Mouse (Mus musculus) forebrain, embryonic 12.5 days (tissue): ENCODE measurements around the gene Cntnap2. TPM values are rescaled to one million over a fixed set of nuclear protein-coding genes. Genes with fewer than 3 reads are reported as not detected.

Experiments
- ATAC-seq: fragments of 200-750 bp; cut with Nextera tagmentation; 2 replicates; pipeline ENCODE4 v1.8.0; 2017; ENCODE audit warnings: moderate TSS enrichment; ENCODE audit not compliant: low FRiP score
- H3K27ac ChIP-seq: fragments of 300-500 bp; sonication (generic); 2 replicates; pipeline ENCODE4 v1.5.1; 2016; ENCODE audit warnings: mild to moderate bottlenecking
- H3K27me3 ChIP-seq: fragments of 300-500 bp; sonication (generic); 2 replicates; pipeline ENCODE4 v1.6.1; 2016; ENCODE audit warnings: mild to moderate bottlenecking
- H3K36me3 ChIP-seq: fragments of 300-500 bp; sonication (generic); replicated peaks from 2 replicates; pipeline ENCODE4 v1.6.1; 2016; ENCODE audit warnings: mild to moderate bottlenecking
- H3K4me1 ChIP-seq: fragments of 300-500 bp; sonication (generic); 2 replicates; pipeline ENCODE4 v1.6.1; 2016
- H3K4me2 ChIP-seq: fragments of 300-500 bp; sonication (generic); 2 replicates; pipeline ENCODE4 v1.6.1; 2016; ENCODE audit warnings: mild to moderate bottlenecking, moderate library complexity
- H3K4me3 ChIP-seq: fragments of 300-500 bp; sonication (generic); replicated peaks from 2 replicates; pipeline ENCODE4 v1.5.1; 2016; ENCODE audit warnings: mild to moderate bottlenecking
- H3K9ac ChIP-seq: fragments of 300-500 bp; sonication (generic); 2 replicates; pipeline ENCODE4 v1.6.1; 2016; ENCODE audit warnings: mild to moderate bottlenecking
- H3K9me3 ChIP-seq: fragments of 300-500 bp; sonication (generic); 2 replicates; pipeline ENCODE4 v1.6.1; 2016
- WGBS: fragments of 180-500 bp; shearing (Covaris S2); methylation state at CpG from one replicate; pipeline ENCODE4 v1.1.7; 2016; 5-methylcytosine and 5-hydroxymethylcytosine counted together
- polyA plus RNA-seq: library from polyadenylated mRNA; unstranded; fragments of >200 nt; fragmentation: Nextera tagmentation; extraction: Ambion mirVana; gene quantifications from 2 replicates; pipeline ENCODE4 v1.2.1, GENCODE M21; 2016

Gene Cntnap2
- polyA plus RNA-seq, 1 experiment from 2014 or later = 99.3 TPM

GRCm38 (mm10) chr6:47291973-47292372 lies 2232.8 kb downstream of the Cntnap2 start:
- Histone ChIP-seq H3K4me1 (peaks cover 11% of the 10 kb centered on the region; the same call in 1 of the 2 replicates), H3K9me3 (no peaks in the 10 kb centered on the region), H3K4me3 (no peak overlapping the region), H3K27me3 (no peaks in the 10 kb centered on the region), H3K4me2 (no peak overlapping the region), H3K27ac (0 out of 2 replicates have a peak overlapping the region, but pooled peaks have one; percentile 53), H3K9ac (no peak overlapping the region), H3K36me3 (peaks cover 6% of the 10 kb centered on the region; the same call in 1 of the 2 replicates)
- ATAC-seq = peak; percentile 58; the same call in 1 of the 2 replicates

- Histone ChIP-seq H3K4me2 (no peak overlapping the region), H3K9ac (no peak overlapping the region), H3K9me3 (no peaks in the 10 kb centered on the region), H3K4me1 (peaks cover 8% of the 10 kb centered on the region; the same call in 1 of the 2 replicates), H3K27ac (peak overlapping the region; percentile 70; the same call in 1 of the 2 replicates), H3K27me3 (no peaks in the 10 kb centered on the region), H3K4me3 (no peak overlapping the region), H3K36me3 (peaks cover 6% of the 10 kb centered on the region; the same call in 1 of the 2 replicates)
- 71% methylated on average over 3 of the region's 3 CpGs for WGBS
- ATAC-seq = peak; percentile 60; the same call in 1 of the 2 replicates
Measured at GRCm38 (mm10) chr6:47292437-47292836, 2233.3 kb downstream of the Cntnap2 start.

DNA sequence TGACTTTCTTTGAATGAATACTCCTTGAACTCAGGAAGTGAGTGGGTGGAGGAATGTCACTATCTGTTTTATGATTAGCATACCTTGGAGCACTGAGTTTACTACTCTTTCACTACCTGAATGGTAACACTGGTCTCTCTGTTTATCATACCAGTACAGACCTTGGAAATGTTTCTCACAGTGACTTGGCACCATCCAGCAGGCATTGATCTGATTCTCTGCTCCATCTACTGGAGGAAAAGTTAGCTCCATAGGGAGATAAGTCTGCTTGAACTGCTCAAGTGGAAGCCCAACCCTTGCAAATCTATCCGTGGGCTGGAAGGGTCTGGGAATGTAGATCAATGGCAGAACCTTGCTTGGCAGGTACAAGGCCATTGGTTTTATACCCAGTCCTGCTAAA lies 2235.3 kb downstream of the Cntnap2 start:
- H3K27ac ChIP-seq = no peak overlapping the region
- peaks cover 7% of the 10 kb centered on the region; the same call in 1 of the 2 replicates for H3K4me1 ChIP-seq
- H3K9ac ChIP-seq = no peak overlapping the region
- WGBS = 59% methylated on average over 1 of the region's 1 CpGs
- no peak for ATAC-seq
- H3K4me3 ChIP-seq = no peak overlapping the region
- no peak overlapping the region for H3K4me2 ChIP-seq
- no peaks in the 10 kb centered on the region for H3K27me3 ChIP-seq
- no peaks in the 10 kb centered on the region for H3K9me3 ChIP-seq
- peaks cover 18% of the 10 kb centered on the region for H3K36me3 ChIP-seq

DNA sequence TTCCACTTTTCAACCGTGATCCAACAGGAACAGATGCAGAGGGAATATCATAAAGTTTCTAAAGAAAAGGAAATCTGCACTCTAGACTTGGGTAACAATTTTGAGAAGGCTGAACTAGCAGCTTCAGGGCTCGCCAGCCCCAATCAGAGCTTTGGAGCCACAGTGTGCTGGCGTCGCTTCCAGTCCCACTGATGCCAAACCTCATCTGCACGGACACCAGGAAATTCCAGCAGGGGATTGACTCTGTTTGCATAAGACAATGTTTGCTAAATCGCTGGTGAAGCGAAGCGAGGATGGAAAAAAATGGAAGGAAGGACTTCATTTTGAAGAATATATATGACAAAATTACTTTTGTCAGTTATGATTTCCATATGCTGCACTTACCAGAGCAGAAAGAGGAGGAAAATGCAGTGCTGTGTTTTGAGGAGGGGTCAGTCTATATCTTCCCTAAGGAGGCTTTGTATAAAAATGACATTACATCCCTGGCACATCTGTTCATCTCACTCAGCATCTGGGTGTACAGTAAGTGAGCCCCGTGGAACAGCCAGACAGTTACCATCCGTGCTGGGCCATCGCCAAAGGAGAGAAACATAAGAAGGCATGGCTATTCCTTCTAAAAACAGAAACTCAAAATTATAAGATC lies 2245.8 kb downstream of the Cntnap2 start:
- Histone ChIP-seq H3K36me3 (peaks cover 7% of the 10 kb centered on the region), H3K27ac (no peak overlapping the region), H3K9ac (no peak overlapping the region), H3K4me2 (no peak overlapping the region), H3K4me1 (peaks cover 7% of the 10 kb centered on the region), H3K27me3 (peaks cover 5% of the 10 kb centered on the region; the same call in 1 of the 2 replicates), H3K4me3 (no peak overlapping the region), H3K9me3 (no peaks in the 10 kb centered on the region)
- no peak for ATAC-seq
- 83% methylated on average over 11 of the region's 11 CpGs for WGBS

DNA sequence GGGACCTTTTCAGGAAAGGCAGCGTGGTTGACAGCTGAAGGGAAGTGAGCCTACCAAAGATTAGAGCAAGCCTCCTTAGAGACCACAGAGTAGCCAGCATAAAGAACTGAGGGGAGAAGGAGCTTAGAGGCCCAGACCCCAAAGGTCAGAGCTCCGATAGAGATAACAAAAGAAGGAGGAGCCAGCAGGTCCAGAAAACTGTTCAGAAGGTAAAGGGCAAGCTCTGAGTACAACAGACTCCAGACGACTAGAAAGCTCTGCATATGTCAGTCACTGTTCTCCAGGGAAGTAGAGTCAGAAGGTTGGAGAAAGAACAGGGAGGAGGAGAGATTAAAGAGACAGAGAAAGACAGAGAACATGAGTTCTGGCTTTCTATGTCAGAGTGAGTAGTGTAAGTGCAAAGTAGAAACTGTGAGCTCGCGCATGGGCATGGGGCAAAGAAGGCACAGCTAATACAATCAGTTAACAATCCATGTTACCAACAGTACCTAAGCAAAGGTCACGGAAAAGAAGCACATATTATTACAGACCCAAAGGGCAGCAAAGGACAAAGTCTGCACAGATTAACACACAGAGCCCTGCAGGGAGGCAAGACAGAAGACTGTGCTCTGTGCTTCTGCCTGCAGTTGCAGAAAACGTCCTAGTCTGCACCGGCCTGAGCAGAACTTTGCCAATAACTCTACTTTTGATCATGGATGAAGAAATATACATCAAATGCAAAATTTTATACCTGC lies 2247.1 kb downstream of the Cntnap2 start:
- Histone ChIP-seq H3K36me3 (no peaks in the 10 kb centered on the region), H3K4me3 (no peak overlapping the region), H3K27ac (no peak overlapping the region), H3K9me3 (no peaks in the 10 kb centered on the region), H3K4me2 (no peak overlapping the region), H3K27me3 (peaks cover 5% of the 10 kb centered on the region; the same call in 1 of the 2 replicates), H3K4me1 (peaks cover 7% of the 10 kb centered on the region), H3K9ac (no peak overlapping the region)
- ATAC-seq = no peak
- 55% methylated on average over 8 of the region's 8 CpGs for WGBS

GRCm38 (mm10) chr6:47306954-47307353 lies 2247.8 kb downstream of the Cntnap2 start:
- no peak overlapping the region for H3K4me3 ChIP-seq
- H3K27ac ChIP-seq = no peak overlapping the region
- no peak overlapping the region for H3K4me2 ChIP-seq
- no peak for ATAC-seq
- H3K9ac ChIP-seq = no peak overlapping the region
- WGBS = 77% methylated on average over 12 of the region's 12 CpGs
- peaks cover 7% of the 10 kb centered on the region for H3K4me1 ChIP-seq
- no peaks in the 10 kb centered on the region for H3K36me3 ChIP-seq
- H3K9me3 ChIP-seq = no peaks in the 10 kb centered on the region
- H3K27me3 ChIP-seq = peaks cover 5% of the 10 kb centered on the region; the same call in 1 of the 2 replicates

GRCm38 (mm10) chr6:47314507-47315334 lies 2255.6 kb downstream of the Cntnap2 start:
- Histone ChIP-seq H3K4me2 (peak overlapping the region; percentile 38), H3K36me3 (no peaks in the 10 kb centered on the region), H3K27me3 (no peaks in the 10 kb centered on the region), H3K4me3 (no peak overlapping the region), H3K4me1 (peaks cover 18% of the 10 kb centered on the region), H3K27ac (no peak overlapping the region), H3K9ac (no peak overlapping the region), H3K9me3 (no peaks in the 10 kb centered on the region)
- no peak for ATAC-seq
- 60% methylated on average over 15 of the region's 15 CpGs for WGBS

DNA sequence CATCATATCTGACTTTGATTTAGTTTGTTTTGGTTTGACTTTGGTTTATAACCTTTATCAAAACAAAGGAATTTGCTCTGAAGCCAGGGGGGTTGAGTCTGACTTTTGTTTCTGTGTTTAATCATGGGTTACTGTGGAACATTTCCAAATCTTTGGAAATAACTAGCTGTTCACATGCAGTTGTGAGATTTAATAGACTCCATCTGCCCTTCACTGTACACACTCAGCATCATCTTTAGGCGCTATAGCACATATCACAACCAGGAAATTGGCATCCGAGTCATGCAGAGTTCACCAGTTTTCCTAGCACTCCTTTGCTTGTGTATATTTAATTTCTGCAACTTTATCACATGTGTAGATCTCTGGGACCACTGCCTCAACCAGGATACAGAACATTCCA lies 2256.3 kb downstream of the Cntnap2 start:
- no peak for ATAC-seq
- H3K9ac ChIP-seq = no peak overlapping the region
- 90% methylated on average over 2 of the region's 2 CpGs for WGBS

DNA sequence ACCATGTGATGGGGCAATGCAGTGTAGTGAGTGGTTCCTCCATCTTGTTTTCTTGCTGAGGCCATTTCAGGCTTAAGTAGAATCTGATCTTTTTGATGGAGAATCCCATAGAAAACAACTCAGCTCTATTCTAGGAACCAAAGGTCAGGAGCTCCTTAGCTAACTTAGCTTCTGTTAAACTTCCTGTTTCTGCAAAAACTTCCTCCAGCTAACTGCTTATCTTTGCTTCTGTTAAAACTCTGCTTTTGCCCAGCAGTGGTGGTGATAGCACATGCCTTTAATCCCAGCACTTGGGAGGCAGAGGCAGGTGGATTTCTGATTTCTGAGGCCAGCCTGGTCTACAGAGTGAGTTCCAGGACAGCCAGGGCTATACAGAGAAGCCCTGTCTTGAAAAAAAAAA lies 2258.1 kb downstream of the Cntnap2 start:
- Histone ChIP-seq H3K4me3 (no peak overlapping the region), H3K4me2 (no peak overlapping the region), H3K9ac (no peak overlapping the region), H3K27me3 (no peaks in the 10 kb centered on the region), H3K9me3 (no peaks in the 10 kb centered on the region), H3K4me1 (peaks cover 21% of the 10 kb centered on the region), H3K36me3 (no peaks in the 10 kb centered on the region), H3K27ac (no peak overlapping the region)
- no peak for ATAC-seq

More for the DNA sequence above, 2256.3 kb downstream of the Cntnap2 start:
- Histone ChIP-seq H3K27me3 (no peaks in the 10 kb centered on the region), H3K4me1 (peaks cover 22% of the 10 kb centered on the region), H3K9me3 (no peaks in the 10 kb centered on the region), H3K4me3 (no peak overlapping the region), H3K4me2 (no peak overlapping the region), H3K27ac (no peak overlapping the region), H3K36me3 (no peaks in the 10 kb centered on the region)

GRCm38 (mm10) chr6:47318705-47319104 lies 2259.5 kb downstream of the Cntnap2 start:
- no peaks in the 10 kb centered on the region for H3K9me3 ChIP-seq
- peak overlapping the region; percentile 77 for H3K27ac ChIP-seq
- no peaks in the 10 kb centered on the region for H3K27me3 ChIP-seq
- no peaks in the 10 kb centered on the region for H3K36me3 ChIP-seq
- H3K4me1 ChIP-seq = peaks cover 17% of the 10 kb centered on the region
- no peak overlapping the region for H3K4me3 ChIP-seq
- 0 out of 2 replicates have a peak overlapping the region, but pooled peaks have one; percentile 29 for H3K9ac ChIP-seq
- H3K4me2 ChIP-seq = peak overlapping the region; percentile 23
- WGBS = 7% methylated on average over 6 of the region's 6 CpGs
- peak; percentile 68 for ATAC-seq

DNA sequence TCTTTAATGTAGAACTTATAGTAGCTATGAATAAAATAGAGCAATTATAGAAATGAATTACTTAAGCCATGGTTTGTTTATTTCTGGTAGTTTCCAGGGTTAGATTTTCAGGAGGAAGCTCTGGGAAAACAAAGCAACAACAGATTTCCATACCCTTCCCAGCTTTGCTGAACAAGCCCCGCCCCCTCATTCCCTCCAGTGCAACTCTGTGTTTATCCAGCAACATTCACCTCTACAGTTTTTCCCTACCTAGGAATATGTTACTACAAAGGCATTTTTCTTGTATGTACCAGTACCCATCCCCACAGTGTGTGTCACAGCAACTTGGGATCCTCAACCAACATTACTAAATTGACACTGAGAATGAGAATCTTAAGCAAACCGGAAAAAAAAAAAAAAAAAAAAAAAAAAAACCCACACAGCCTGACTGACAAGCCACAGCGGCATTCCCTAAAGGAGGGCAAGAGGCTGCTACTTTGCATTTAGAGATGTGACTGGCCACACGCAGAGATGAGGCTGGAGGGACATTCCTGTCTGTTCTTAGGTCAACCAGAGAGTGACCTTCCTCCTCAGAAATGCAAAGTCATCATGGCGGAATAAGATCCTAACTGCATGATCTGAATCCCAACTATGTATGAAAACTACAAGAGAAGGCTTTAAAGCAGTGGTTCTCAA lies 2260.3 kb downstream of the Cntnap2 start:
- Histone ChIP-seq H3K9me3 (no peaks in the 10 kb centered on the region), H3K27ac (0 out of 2 replicates have a peak overlapping the region, but pooled peaks have one; percentile 36), H3K4me3 (no peak overlapping the region), H3K4me1 (peaks cover 17% of the 10 kb centered on the region), H3K27me3 (no peaks in the 10 kb centered on the region), H3K36me3 (no peaks in the 10 kb centered on the region), H3K9ac (0 out of 2 replicates have a peak overlapping the region, but pooled peaks have one; percentile 29), H3K4me2 (peak overlapping the region; percentile 23)
- ATAC-seq = peak; percentile 65
- 8% methylated on average over 5 of the region's 5 CpGs for WGBS
